Mouse (Mus musculus): ENCODE results near the gene Nfkbie.

Gene Nfkbie

DNA sequence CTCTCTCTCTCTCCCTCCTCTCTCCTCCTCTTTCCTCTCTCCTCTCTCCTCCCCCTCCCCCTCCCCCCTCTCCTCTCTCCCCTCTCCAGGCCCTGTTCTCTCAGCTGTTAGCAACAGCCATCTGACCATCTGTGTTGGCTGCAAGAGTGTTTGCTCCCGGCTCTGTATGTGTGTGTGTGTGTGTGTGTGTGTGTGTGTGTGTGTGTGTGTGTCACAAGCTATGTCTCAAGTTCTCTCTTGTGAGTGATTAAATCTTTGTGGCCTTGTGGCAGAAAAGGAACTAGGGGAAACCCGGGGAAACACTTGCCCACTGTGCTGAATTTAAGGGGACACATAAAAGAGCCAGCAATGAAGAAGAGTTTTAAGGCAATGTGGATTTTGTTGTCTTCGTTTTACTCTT, 42.3 kb downstream of the Nfkbie start:
- DNase-seq (ENCODE audit: low read depth) = no peak

DNA sequence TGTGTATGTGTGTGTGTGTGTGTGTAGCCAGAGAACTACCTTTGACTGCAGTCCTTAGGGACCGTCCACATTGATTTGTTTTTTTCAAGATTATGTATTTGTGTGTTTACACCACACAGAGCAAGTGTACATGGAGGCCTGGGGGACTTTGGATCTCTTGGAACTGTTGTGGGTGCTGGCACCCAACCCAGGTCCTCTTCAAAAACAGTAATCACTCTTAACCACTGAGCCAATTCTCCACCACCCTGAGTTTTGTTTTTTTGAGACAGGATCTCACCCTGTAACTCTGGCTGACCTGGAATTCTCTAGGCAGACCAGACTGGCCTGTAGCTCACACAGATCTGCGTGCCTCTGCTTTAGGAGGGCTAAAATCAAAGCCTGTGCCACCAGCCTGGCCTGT, 42.9 kb downstream of the Nfkbie start:
- no peak for DNase-seq (ENCODE audit: low read depth)

DNA sequence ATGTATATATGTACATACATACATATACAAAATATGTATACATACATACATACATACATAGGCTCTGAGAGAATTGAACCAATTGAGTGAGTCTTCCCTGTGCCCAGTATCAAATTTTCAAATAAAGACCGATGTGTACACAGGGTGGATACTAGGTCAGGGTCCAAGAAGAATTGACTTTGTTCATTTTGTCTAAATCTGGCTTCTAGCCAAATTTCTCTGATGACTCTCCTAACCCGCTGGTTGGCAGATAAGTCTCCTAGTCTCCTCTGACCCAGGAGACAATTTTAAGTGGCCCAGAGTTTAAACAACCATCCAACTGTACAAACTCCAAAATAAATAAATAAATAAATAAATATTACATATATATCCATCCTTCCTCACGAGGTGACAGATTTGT, 43.4 kb downstream of the Nfkbie start:
- no peak for DNase-seq (ENCODE audit: low read depth)

DNA sequence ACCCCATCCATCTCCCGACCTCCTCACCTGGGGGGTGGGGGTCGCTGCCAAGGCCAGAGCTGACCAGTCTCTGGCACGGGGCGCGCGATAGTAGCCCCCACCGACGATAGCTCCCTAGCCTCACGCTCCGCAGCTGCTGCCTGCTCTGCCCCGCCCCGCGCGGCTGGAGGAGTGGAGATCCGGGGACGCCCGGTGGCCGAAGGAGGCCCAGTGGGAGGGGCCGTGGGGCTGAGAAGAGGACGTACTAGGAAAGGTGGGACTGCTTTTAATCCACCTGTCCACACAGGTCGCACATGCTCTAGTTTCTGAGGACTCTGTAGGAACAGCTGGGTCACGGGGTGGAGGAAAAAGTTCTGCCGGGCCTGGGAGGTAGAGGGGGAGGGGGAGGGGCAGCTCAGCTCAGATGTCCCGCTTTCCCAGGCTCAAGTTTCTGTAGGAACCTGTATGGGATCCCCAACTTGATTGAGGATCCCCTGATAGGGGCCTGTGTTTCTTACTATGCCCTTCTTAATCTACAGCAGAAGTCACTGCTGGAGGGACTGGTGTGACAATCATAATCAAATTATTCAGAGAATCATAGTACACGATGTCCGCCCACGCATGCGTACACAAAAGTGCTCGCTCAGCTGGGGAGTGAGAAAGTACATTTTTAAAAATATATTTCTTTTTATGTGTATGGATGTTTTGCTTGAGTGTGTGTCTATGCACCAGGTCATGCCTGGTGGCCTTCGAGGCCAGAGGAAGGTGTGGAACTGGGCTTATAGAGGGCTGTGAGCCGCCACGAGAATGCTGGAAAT, 44.1 kb downstream of the Nfkbie start, which contains the start of gene Slc29a1:
Gene Slc29a1 (minus strand): TSS at position 161 of the 797 bp plus-strand sequence.
- no peak for DNase-seq (ENCODE audit: low read depth)

DNA sequence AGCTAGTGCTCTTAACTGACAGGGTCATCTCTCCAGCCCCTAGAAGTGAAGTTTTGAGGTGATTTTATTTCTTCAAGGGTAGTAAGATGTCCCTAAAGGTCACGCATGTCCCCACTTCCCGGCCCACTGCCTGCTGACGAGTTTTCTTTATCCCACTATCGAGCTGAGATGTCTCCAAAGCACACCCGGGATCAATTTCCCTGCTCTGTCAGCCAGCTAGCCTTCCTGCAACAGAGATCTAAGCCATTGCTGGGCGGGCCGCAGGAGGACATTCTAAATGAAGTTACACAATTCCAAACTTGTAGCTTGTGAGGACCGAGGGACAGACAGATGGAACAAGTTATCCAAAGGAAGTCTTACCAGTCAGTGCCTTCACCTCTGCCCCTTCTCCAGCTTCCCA, 44.8 kb downstream of the Nfkbie start:
- DNase-seq (ENCODE audit: low read depth) = no peak

DNA sequence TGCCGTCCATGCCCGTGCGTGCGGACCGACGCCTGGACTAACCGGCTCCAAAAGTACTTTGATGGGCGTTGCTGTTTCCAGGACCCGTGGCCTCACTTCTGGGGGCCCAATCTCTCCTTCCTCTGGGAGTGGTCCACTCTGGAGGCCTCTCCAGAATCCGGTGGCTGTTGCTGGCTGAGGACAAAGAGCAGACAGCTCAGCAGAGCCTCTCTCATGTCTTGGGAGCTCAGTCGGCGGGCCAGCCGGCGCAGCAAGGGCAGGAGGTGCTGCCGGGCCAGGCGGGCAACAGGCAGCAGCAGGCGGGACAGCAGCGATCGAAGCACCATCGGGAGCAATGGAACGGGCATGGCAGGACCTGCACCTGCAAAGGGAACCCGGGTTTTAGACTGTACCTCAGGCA, 45.8 kb downstream of the Nfkbie start:
- no peak for DNase-seq (ENCODE audit: low read depth)

DNA sequence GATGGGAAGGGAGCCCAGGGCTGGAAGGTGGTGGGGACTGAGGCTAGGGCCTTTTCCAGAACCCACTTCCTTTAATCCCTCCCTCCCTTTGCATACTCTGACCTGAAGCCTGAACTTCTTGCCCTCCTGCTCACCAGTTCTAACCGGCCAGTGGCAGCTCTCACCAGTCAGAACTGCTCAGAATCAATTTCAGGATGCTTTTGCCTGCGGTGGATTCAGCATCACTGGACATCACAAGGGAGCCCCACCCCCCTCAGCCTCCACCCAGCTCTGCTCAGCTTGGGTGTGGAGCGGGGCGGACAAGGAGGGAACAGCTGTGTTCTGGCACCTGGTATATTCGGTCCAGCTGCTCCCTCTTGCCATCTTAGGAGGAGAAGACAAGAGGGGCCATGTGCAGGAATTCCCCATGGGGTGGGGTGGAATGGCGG, 46.4 kb downstream of the Nfkbie start, which contains the start of gene Mymx:
Gene Mymx (minus strand): TSS at position 226 of the 428 bp plus-strand sequence.
- DNase-seq (ENCODE audit: low read depth) = no peak

DNA sequence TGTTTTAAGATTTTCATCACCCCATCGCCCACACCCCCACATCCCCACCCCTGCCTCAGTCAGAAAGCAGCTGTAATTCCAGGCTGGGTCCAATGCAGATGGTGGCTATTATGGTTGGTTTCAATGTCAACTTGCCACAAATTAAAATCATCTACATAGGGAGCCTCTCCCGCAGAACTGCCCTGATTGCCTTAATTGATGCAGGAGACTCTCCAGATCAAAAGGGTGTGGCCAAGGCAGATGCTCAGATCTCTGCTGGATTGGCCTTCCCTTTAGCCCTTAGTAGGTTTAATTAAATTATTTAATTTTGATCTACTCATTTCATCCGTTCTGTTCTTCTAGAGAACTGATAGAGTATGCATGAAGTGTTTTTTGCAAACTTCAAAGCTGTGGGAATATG, 47.5 kb downstream of the Nfkbie start:
- no peak for DNase-seq (ENCODE audit: low read depth)

DNA sequence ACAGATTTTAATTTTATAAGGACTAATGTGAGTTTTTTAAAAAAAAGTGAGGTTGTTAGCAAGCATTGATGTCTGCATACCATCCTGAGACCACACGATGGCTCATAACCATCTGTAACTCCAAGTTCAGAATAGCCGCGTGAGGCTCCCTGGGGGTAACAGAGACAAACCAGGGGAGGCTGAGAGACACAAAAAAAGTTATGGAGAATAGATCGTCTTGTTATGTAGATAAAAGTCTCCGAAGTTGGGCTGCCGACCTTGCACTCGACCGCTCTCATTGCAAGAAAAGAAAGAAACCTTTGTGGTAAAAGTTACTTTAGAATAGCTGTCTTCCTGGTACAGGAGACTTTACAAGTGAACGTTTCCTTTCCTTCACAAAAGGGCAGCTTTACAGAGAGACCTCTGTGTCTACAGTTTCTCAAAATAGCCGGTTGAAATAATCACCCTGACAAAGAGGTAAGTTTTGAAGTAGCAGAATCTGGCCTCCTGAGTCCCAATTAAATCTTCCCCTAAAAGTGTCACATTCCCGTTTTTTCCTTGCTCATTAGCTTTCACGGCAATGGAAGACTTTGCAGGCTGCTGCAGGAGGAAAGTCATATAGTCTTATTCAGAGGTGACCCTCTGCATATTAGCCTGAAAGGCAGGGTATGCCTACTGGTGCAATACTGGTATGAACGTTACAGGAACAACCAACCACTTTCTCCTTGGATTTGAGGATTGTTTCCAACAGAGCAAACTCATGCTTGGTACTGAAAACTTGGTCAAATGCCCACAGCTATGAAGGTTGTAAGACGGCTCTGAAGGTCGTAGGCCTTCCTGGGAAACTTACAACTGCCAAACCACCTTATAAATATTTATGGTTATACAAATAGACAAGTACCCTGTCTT, 51.7 kb downstream of the Nfkbie start:
- DNase-seq (ENCODE audit: low read depth) = no peak

DNA sequence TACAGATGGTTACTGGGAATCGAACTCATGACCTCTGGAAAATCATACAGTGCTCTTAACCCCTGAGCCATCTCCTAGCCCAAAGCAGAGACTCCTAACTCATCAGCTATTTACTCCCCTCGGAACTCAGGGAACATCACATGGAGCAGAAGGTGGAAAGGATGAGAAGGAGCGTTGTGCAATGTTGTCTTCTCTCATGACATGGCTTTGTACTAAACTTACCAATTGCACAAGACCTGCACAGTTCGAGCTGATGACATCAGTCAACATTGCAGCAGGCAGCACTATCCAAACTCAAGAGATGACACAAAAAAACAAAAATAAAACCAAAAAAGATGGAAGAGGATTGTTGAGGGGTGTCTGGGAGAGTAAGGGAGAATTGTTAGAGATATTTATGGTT, 52.9 kb downstream of the Nfkbie start:
- no peak for DNase-seq (ENCODE audit: low read depth)

DNA sequence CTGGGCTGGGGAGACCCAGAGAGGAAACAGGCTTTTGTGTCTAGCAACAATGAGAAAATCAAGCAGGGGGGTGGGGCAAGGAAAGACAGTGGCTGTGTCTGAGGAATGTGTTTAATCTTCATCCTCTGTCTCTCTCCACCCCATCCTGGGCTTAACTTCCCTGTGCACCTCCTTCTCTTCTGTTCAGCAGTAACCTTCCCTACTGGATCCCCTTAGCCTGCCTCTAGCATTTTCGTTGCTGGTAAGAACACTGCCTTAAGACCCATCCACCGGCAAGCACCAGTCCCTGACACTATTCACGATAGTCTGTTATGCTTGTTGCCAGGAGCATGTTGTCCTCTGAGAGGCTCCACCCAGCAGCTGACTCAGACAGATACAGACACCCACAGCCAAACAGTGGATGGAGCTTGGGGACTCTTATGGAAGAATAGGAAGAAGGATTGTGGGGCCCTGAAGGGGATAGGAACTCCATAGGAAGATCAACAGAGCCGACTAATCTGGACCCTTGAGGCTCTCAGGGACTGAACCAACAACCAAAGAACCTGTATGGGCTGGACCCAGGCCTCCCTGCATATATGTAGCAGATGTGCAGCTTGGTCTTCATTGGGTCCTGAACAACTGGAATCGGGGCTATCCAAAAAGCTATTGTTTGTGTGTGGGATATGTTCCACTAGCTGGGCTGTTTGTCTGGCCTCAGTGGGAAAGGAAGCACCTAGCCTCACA, 54.8 kb downstream of the Nfkbie start:
- DNase-seq (ENCODE audit: low read depth) = no peak

DNA sequence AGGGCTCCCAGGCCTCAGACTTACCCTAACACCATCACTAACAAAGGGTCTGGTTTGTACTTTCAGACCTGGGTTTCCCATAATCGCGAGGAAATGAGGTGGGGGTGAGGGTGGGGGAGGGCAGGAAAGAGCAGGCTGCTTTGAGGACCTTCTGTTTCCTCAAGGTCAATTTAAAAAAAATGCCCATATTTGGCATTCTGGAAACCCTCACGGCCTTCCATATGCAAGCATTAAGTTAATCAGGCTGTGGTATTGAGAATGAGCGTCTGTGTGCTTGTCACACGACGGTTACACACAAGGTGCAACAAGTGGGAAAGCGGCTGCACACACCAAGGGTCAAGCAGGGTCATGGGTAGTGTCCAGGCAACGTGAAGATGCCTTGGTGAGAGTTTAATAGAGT, 56.5 kb downstream of the Nfkbie start:
- no peak for DNase-seq (ENCODE audit: low read depth)

Measured in naive thymus-derived CD4-positive, alpha-beta T cell, adult 2 months (primary cell).